34 mouse cellular contexts compared by ENCODE assay signal in the genomic region with DNA sequence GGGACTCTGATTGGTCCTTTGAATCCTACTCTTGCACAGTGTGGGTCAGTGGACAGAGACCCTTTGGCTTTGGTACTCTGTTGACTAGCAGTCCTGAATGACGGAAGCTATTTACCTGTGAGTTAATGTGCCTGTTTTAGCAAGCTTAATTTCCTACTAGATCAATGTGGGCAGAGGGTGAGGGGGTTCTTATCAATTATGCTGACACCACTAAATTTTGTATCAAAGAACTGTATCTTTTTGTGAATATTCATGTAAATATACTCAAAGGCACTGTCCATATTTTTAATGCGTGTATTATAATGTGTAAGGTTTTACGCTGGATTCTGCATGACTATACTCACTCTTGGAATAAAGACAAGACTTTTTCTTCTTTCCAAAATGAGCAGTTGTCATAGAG.
"Had no signal": no experiment of that assay in that cellular context is flagged by ENCODE, and none has a peak within 500 bp of the region (broad histone marks: within the 10 kb centered on the region; RNA-seq: fewer than 3 reads in every experiment).

No protein-coding gene starts in this region.

- H3K4me2 ChIP-seq: heart, embryonic 12.5 days; heart, embryonic 13.5 days; heart, embryonic 15.5 days; hindbrain, embryonic 12.5 days; hindbrain, embryonic 13.5 days; hindbrain, embryonic 14.5 days; hindbrain, embryonic 15.5 days; intestine, embryonic 15.5 days; kidney, embryonic 15.5 days had no signal

- H3K9me3 ChIP-seq: heart, embryonic 12.5 days; heart, embryonic 13.5 days; heart, embryonic 15.5 days; hindbrain, embryonic 10.5 days; hindbrain, embryonic 12.5 days; hindbrain, embryonic 13.5 days; hindbrain, embryonic 15.5 days; intestine, embryonic 15.5 days; kidney, embryonic 15.5 days had no signal

- H3K27me3 ChIP-seq: hindbrain, embryonic 12.5 days; hindbrain, embryonic 13.5 days; hindbrain, embryonic 15.5 days; intestine, embryonic 15.5 days; kidney, embryonic 15.5 days had no signal

- DNase-seq: heart, postnatal 10 days; heart, postnatal 14 days; heart, postnatal 36 days; heart, postnatal 4 days; kidney, adult 11 months; kidney, adult 18-20 months; kidney, adult 2 months; kidney, adult 8-10 months; kidney, adult 9 months; kidney, postnatal 10 days; kidney, postnatal 14 days; kidney, postnatal 25 days; kidney, postnatal 36 days; kidney, postnatal 4 days; layer of hippocampus, adult 9-11 months; layer of hippocampus, postnatal 36 days had no signal

- H3K4me1 ChIP-seq: heart, embryonic 12.5 days; heart, embryonic 13.5 days; heart, embryonic 15.5 days; hindbrain, embryonic 10.5 days; hindbrain, embryonic 12.5 days; hindbrain, embryonic 13.5 days; hindbrain, embryonic 15.5 days; intestine, embryonic 15.5 days; kidney, embryonic 15.5 days had no signal

- H3K27ac ChIP-seq: heart, embryonic 13.5 days; heart, embryonic 15.5 days; hindbrain, embryonic 10.5 days; hindbrain, embryonic 12.5 days; hindbrain, embryonic 13.5 days; hindbrain, embryonic 14.5 days; hindbrain, embryonic 15.5 days; hindbrain, postnatal 0 days; intestine, embryonic 15.5 days; kidney, embryonic 15.5 days; kidney, postnatal 0 days; layer of hippocampus, adult 2 months; left cerebral cortex, adult 2 months had no signal

- H3K9ac ChIP-seq: heart, embryonic 12.5 days; heart, embryonic 13.5 days; heart, embryonic 15.5 days; hindbrain, embryonic 12.5 days; hindbrain, embryonic 13.5 days; hindbrain, embryonic 14.5 days; hindbrain, embryonic 15.5 days; intestine, embryonic 15.5 days; kidney, embryonic 15.5 days had no signal

- ATAC-seq: hindbrain, embryonic 16.5 days; hindbrain, postnatal 0 days; inflammation-experienced regulatory T-cells, adult 6 months; intestine, embryonic 15.5 days; intestine, embryonic 16.5 days; intestine, postnatal 0 days had no signal

- H3K4me3 ChIP-seq: heart, embryonic 12.5 days; heart, embryonic 13.5 days; heart, embryonic 15.5 days; hindbrain, embryonic 10.5 days; hindbrain, embryonic 12.5 days; hindbrain, embryonic 13.5 days; hindbrain, embryonic 15.5 days; intestine, embryonic 15.5 days; kidney, embryonic 15.5 days; layer of hippocampus, adult 2 months; left cerebral cortex, adult 2 months had no signal
